Mouse (Mus musculus) MEL (cell line): ENCODE results near the gene 1700001C02Rik. TPM values are rescaled to one million over a fixed set of nuclear protein-coding genes. Genes with fewer than 3 reads are reported as not detected.

Source experiments
- DNase-seq: peaks from one replicate; pipeline ENCODE4 v3.0.0; 2011; ENCODE audit warnings: low read depth, low spot score
- H3K27ac ChIP-seq: 2 replicates; pipeline ENCODE4 v1.5.1; 2012; ENCODE audit warnings: low read depth, mild to moderate bottlenecking, control low read depth, low read length, moderate library complexity; ENCODE audit not compliant: control insufficient read depth
- H3K27me3 ChIP-seq, 2 experiments: fragments of 150-350 bp in 1 of 2; sonication (generic) in 1 of 2; 2 replicates each; pipeline ENCODE4 v1.6.1; 2012; ENCODE audit warnings: low read length in 2 of 2, mild to moderate bottlenecking in 2 of 2, improper control_type of control experiment in 1 of 2, moderate library complexity in 1 of 2; ENCODE audit not compliant: insufficient read depth in 2 of 2, control insufficient read depth in 1 of 2
- H3K36me3 ChIP-seq, 2 experiments: 2 replicates each; pipeline ENCODE4 v1.6.1; 2012 to 2014; ENCODE audit warnings: low read length in 2 of 2, improper control_type of control experiment in 1 of 2, inconsistent platforms in 1 of 2, mild to moderate bottlenecking in 1 of 2; ENCODE audit not compliant: insufficient read depth in 2 of 2, control insufficient read depth in 1 of 2
- H3K4me1 ChIP-seq, 2 experiments: fragments of 150-350 bp in 1 of 2; sonication (generic) in 1 of 2; 2 replicates each; pipeline ENCODE4 v1.6.1; 2012; ENCODE audit warnings: low read length in 2 of 2, improper control_type of control experiment in 1 of 2, mild to moderate bottlenecking in 1 of 2; ENCODE audit not compliant: insufficient read depth in 2 of 2, control insufficient read depth in 1 of 2
- H3K4me3 ChIP-seq, 2 experiments: fragments of 150-350 bp in 1 of 2; sonication (generic) in 1 of 2; 2 replicates each; pipeline ENCODE4 v1.5.1; 2012; ENCODE audit warnings: low read depth in 2 of 2, low read length in 2 of 2, mild to moderate bottlenecking in 2 of 2, moderate library complexity in 2 of 2, control low read depth in 1 of 2, improper control_type of control experiment in 1 of 2; ENCODE audit not compliant: control insufficient read depth in 1 of 2, insufficient read depth in 1 of 2
- H3K79me2 ChIP-seq: 2 replicates; pipeline ENCODE4 v1.6.1; 2012; ENCODE audit warnings: mild to moderate bottlenecking, low read length, moderate library complexity; ENCODE audit not compliant: control insufficient read depth, poor library complexity, insufficient read depth
- H3K9ac ChIP-seq: 2 replicates; pipeline ENCODE4 v1.6.1; 2012; ENCODE audit warnings: low read depth, mild to moderate bottlenecking, control low read depth, low read length, moderate library complexity; ENCODE audit not compliant: control insufficient read depth, poor library complexity, severe bottlenecking
- H3K9me3 ChIP-seq: fragments of 150-350 bp; sonication (generic); replicated peaks from 2 replicates; pipeline ENCODE4 v1.6.1; 2012; ENCODE audit warnings: mild to moderate bottlenecking, low read length, improper control_type of control experiment, moderate library complexity; ENCODE audit not compliant: insufficient read depth
- BHLHE40 ChIP-seq: IDR thresholded peaks from 2 replicates; pipeline ENCODE4 v1.6.1; 2012; ENCODE audit warnings: low read depth, mild to moderate bottlenecking, inconsistent platforms, low read length, improper control_type of control experiment, borderline replicate concordance
- CHD1 ChIP-seq: IDR thresholded peaks from 2 replicates; pipeline ENCODE4 v1.6.1; 2012; ENCODE audit warnings: low read depth, mild to moderate bottlenecking, inconsistent platforms, low read length, improper control_type of control experiment
- CTCF ChIP-seq, 3 experiments: IDR thresholded peaks in 2 of 3; conservative IDR thresholded peaks in 1 of 3; 2 replicates each; pipeline ENCODE4 v1.5.1; 2011 to 2012; ENCODE audit warnings: low read length in 3 of 3, low read depth in 2 of 3, mild to moderate bottlenecking in 2 of 3, improper control_type of control experiment in 1 of 3, inconsistent platforms in 1 of 3, mixed read lengths in 1 of 3, moderate library complexity in 1 of 3; ENCODE audit not compliant: control insufficient read depth in 1 of 3, insufficient read depth in 1 of 3, poor library complexity in 1 of 3, severe bottlenecking in 1 of 3
- E2F4 ChIP-seq: IDR thresholded peaks from 2 replicates; pipeline ENCODE4 v1.6.1; 2011; ENCODE audit warnings: low read depth, low read length, improper control_type of control experiment, borderline replicate concordance
- ETS1 ChIP-seq: IDR thresholded peaks from 2 replicates; pipeline ENCODE4 v1.6.1; 2012; ENCODE audit warnings: low read depth, mild to moderate bottlenecking, inconsistent platforms, low read length, improper control_type of control experiment, moderate library complexity
- GABPA ChIP-seq: IDR thresholded peaks from 2 replicates; pipeline ENCODE4 v1.6.1; 2012; ENCODE audit warnings: low read depth, mild to moderate bottlenecking, inconsistent platforms, low read length, improper control_type of control experiment, moderate library complexity
- GATA1 ChIP-seq: IDR thresholded peaks from 2 replicates; pipeline ENCODE4 v1.6.1; 2011; ENCODE audit warnings: low read depth, low read length, improper control_type of control experiment
- MAZ ChIP-seq: IDR thresholded peaks from 2 replicates; pipeline ENCODE4 v1.6.1; 2012; ENCODE audit warnings: low read depth, mild to moderate bottlenecking, inconsistent platforms, low read length, improper control_type of control experiment
- MYB ChIP-seq: IDR thresholded peaks from 2 replicates; pipeline ENCODE4 v1.6.1; 2011; ENCODE audit warnings: mild to moderate bottlenecking, low read depth, low read length, improper control_type of control experiment
- MYC ChIP-seq: IDR thresholded peaks from 2 replicates; pipeline ENCODE4 v1.6.1; 2011; ENCODE audit warnings: low read depth, mild to moderate bottlenecking, low read length, improper control_type of control experiment, moderate library complexity
- NELFE ChIP-seq: IDR thresholded peaks from 2 replicates; pipeline ENCODE4 v1.6.1; 2011; ENCODE audit warnings: low read depth, low read length, improper control_type of control experiment
- POLR2A ChIP-seq, 2 experiments: IDR thresholded peaks; 2 replicates each; pipeline ENCODE4 v1.6.1; 2011 to 2012; ENCODE audit warnings: low read length in 2 of 2, mild to moderate bottlenecking in 2 of 2, control low read depth in 1 of 2, improper control_type of control experiment in 1 of 2, low read depth in 1 of 2, moderate library complexity in 1 of 2; ENCODE audit not compliant: control insufficient read depth in 1 of 2, insufficient read depth in 1 of 2, poor library complexity in 1 of 2
- POLR2AphosphoS5 ChIP-seq: IDR thresholded peaks from 2 replicates; pipeline ENCODE4 v1.6.1; 2012; ENCODE audit warnings: low read depth, borderline replicate concordance, mild to moderate bottlenecking, inconsistent platforms, low read length, moderate library complexity, mixed read lengths
- RAD21 ChIP-seq: IDR thresholded peaks from 2 replicates; pipeline ENCODE4 v1.6.1; 2011; ENCODE audit warnings: mild to moderate bottlenecking, low read depth, low read length, improper control_type of control experiment
- SIN3A ChIP-seq: IDR thresholded peaks from 2 replicates; pipeline ENCODE4 v1.6.1; 2012; ENCODE audit warnings: low read length, improper control_type of control experiment, inconsistent platforms
- TAL1 ChIP-seq: IDR thresholded peaks from 2 replicates; pipeline ENCODE4 v1.6.1; 2012; ENCODE audit warnings: mild to moderate bottlenecking, inconsistent platforms, low read length, moderate library complexity, mixed read lengths
- TBP ChIP-seq: IDR thresholded peaks from 2 replicates; pipeline ENCODE4 v1.8.0; 2011; ENCODE audit warnings: low read depth, low read length, improper control_type of control experiment
- USF2 ChIP-seq, 2 experiments: IDR thresholded peaks; 2 replicates each; pipeline ENCODE4 v1.6.1; 2011 to 2012; ENCODE audit warnings: improper control_type of control experiment in 2 of 2, low read length in 2 of 2, borderline replicate concordance in 1 of 2, inconsistent platforms in 1 of 2, low read depth in 1 of 2, mild to moderate bottlenecking in 1 of 2; ENCODE audit not compliant: insufficient read depth in 1 of 2
- ZC3H11A ChIP-seq: IDR thresholded peaks from 2 replicates; pipeline ENCODE4 v1.6.1; 2012; ENCODE audit warnings: low read depth, mild to moderate bottlenecking, inconsistent platforms, low read length, improper control_type of control experiment
- ZKSCAN1 ChIP-seq: IDR thresholded peaks from 2 replicates; pipeline ENCODE4 v1.6.1; 2012; ENCODE audit warnings: low read depth, mild to moderate bottlenecking, inconsistent platforms, low read length, improper control_type of control experiment, moderate library complexity
- polyA plus RNA-seq, 2 experiments: library from polyadenylated mRNA; stranded (reverse) in 1 of 2; unstranded in 1 of 2; fragments of >175 nt in 1 of 2; fragments of >200 nt in 1 of 2; gene quantifications; 2 replicates each; pipeline versions ENCODE4 v1.2.1 to v1.2.4; 2012; ENCODE audit warnings: low replicate concordance in 2 of 2, low read depth in 1 of 2; ENCODE audit not compliant: insufficient read length in 2 of 2, insufficient read depth in 1 of 2, missing spikeins in 1 of 2
- total RNA-seq: library from RNA; depleted of rRNA; stranded (reverse); fragments of 300-350 nt; gene quantifications from 2 replicates; pipeline ENCODE4 v1.2.3, GENCODE M21; 2012

The 1700001C02Rik gene
- total and polyA plus RNA-seq, 3 experiments: not detected

DNA sequence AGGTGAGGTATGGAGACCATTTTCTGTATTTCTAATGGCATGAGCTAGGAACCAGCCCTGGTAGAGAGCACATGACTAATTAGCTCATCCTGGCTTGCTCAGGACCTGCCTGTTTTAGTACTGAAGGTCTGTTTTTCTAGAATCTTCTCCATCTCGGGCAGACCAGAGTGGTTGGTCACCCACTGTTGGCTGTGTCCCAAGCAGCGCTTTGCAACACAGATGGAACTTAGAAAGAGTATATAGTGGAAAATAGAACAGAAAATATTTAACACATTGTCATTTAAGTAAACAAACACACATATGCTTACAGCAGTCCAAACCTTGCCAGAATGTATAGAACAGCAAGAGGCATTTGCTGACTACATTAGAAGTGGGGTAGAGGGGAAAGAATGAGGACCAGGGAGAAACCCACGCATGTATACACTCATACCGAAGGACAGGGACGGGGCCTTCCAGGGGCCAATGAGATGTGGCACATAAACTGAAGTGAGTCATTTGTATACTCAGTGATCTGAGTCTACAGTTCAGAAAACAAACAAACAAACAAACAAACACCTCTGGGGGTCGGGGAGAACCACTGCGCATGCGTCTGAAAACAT, 25.4 kb upstream of the 1700001C02Rik start:
- Histone ChIP-seq H3K27ac (no peak overlapping the region), H3K4me1 (no peaks in the 10 kb centered on the region), H3K79me2 (no peaks in the 10 kb centered on the region), H3K36me3 (no peaks in the 10 kb centered on the region), H3K27me3 (peaks cover 27 to 31% of the 10 kb centered on the region in 2 experiments), H3K4me3 (no peak overlapping the region), H3K9ac (no peak overlapping the region), H3K9me3 (no peaks in the 10 kb centered on the region)
- DNase-seq: no peak
- no peak for TF ChIP-seq ETS1
- TF ChIP-seq ZC3H11A: no peak
- TF ChIP-seq TBP: no peak
- TF ChIP-seq SIN3A: no peak
- no peak for TF ChIP-seq CTCF (IDR thresholded peaks at IDR 0.05 in 2 of 3, conservative IDR thresholded peaks at IDR 0.05 in 1 of 3; ENCODE audit: control insufficient read depth in 1 of 3, insufficient read depth in 1 of 3, low read depth in 2 of 3, low read length in 3 of 3, poor library complexity in 1 of 3, severe bottlenecking in 1 of 3)
- no peak for TF ChIP-seq POLR2AphosphoS5
- no peak for TF ChIP-seq USF2 (IDR thresholded peaks at IDR 0.05; ENCODE audit: borderline replicate concordance in 1 of 2, insufficient read depth in 1 of 2, low read depth in 1 of 2, low read length in 2 of 2)
- no peak for TF ChIP-seq MYC
- TF ChIP-seq TAL1: no peak
- TF ChIP-seq ZKSCAN1: no peak
- TF ChIP-seq MAZ: no peak
- TF ChIP-seq E2F4: no peak
- TF ChIP-seq POLR2A (IDR thresholded peaks at IDR 0.05; ENCODE audit: control insufficient read depth in 1 of 2, insufficient read depth in 1 of 2, low read depth in 1 of 2, low read length in 2 of 2, poor library complexity in 1 of 2): no peak
- TF ChIP-seq BHLHE40: no peak
- no peak for TF ChIP-seq RAD21
- TF ChIP-seq MYB: no peak
- no peak for TF ChIP-seq GATA1
- TF ChIP-seq NELFE: no peak
- no peak for TF ChIP-seq CHD1

DNA sequence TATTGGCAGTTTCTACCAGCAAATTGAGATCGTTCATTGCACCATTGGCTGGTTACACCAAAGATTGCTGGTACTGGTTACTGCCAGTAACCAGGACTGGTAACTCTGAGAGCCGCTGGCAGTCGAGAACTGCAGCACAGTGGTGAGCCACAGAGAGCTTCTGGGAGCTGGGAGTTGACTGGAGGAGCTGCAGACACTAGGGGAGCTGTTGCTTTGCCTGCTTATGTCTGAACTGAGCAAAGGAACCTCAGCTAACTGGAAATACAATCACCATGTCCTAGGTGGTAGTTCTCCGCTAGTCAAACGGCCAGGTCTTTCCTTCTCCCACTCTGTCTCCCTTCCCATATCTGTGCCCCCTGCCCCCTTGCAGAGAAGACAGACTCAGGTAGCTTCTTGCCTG, 23.7 kb upstream of the 1700001C02Rik start:
- Histone ChIP-seq H3K36me3 (no peaks in the 10 kb centered on the region), H3K9me3 (no peaks in the 10 kb centered on the region), H3K4me3 (no peak overlapping the region), H3K9ac (no peak overlapping the region), H3K79me2 (no peaks in the 10 kb centered on the region), H3K27ac (no peak overlapping the region), H3K4me1 (no peaks in the 10 kb centered on the region), H3K27me3 (peaks cover 26 to 31% of the 10 kb centered on the region in 2 experiments)
- DNase-seq: peak; percentile 14
- TF ChIP-seq GABPA (no peak), CTCF (IDR thresholded peaks at IDR 0.05 in 2 of 3, conservative IDR thresholded peaks at IDR 0.05 in 1 of 3; ENCODE audit: control insufficient read depth in 1 of 3, insufficient read depth in 1 of 3, low read depth in 2 of 3, low read length in 3 of 3, poor library complexity in 1 of 3, severe bottlenecking in 1 of 3) (peak; percentile 19 to 35 (median 26); a peak in 2 of 6 replicates), RAD21 (peak; percentile 0; the same call in 1 of the 2 replicates)
